Mouse (Mus musculus): ENCODE measurements at regions not wholly inside any gene's neighbourhood (a gene's known extent, or its start where the extent isn't known, plus 50 kb on each side); places are given as distances from the start of the nearest gene placed in this dataset.

GRCm38 (mm10) chr7:136330431-136330830 is 564.0 kb upstream of the Mgmt start:
- no peak for TF ChIP-seq CTCF (IDR thresholded peaks at IDR 0.05 in 2 of 3, conservative IDR thresholded peaks at IDR 0.05 in 1 of 3; ENCODE audit: control insufficient read depth in 1 of 3, insufficient read depth in 1 of 3, low read depth in 2 of 3, low read length in 3 of 3, poor library complexity in 1 of 3, severe bottlenecking in 1 of 3)
- TF ChIP-seq BHLHE40 (IDR thresholded peaks at IDR 0.05; ENCODE audit: borderline replicate concordance, low read depth, low read length): no peak
- no peak for TF ChIP-seq CHD2 (IDR thresholded peaks at IDR 0.05; ENCODE audit: low read length)
- no peak for TF ChIP-seq MEF2A (IDR thresholded peaks at IDR 0.05; ENCODE audit: extremely low read depth, insufficient replicate concordance, low read depth, low read length, poor library complexity, severe bottlenecking)
- no peak for TF ChIP-seq EP300 (IDR thresholded peaks at IDR 0.05; ENCODE audit: low read depth in 1 of 2, low read length in 2 of 2)
- TF ChIP-seq SMC3 (IDR thresholded peaks at IDR 0.05; ENCODE audit: low read depth, low read length): no peak
- no peak for TF ChIP-seq HCFC1 (IDR thresholded peaks at IDR 0.05; ENCODE audit: low read depth, low read length)
- TF ChIP-seq ZC3H11A (IDR thresholded peaks at IDR 0.05; ENCODE audit: low read depth, low read length): no peak

All from MEL (cell line).